Mouse (Mus musculus): ENCODE measurements around the gene Atf3. TPM values are rescaled to one million over a fixed set of nuclear protein-coding genes. Genes with fewer than 3 reads are reported as not detected.

Gene Atf3
- polyA plus RNA-seq, 1 experiment from 2014 or later = 17.6 TPM

GRCm38 (mm10) chr1:191230355-191230931 is 12.6 kb upstream of the Atf3 start:
- no peak overlapping the region for H3K4me2 ChIP-seq
- WGBS = 61% methylated on average over 6 of the region's 6 CpGs
- peaks cover 8% of the 10 kb centered on the region; the same call in 1 of the 2 replicates for H3K4me1 ChIP-seq (replicated peaks)
- no peaks in the 10 kb centered on the region for H3K27me3 ChIP-seq (replicated peaks)
- H3K36me3 ChIP-seq = 0 out of 2 replicates have a peak, but pooled peaks cover 6% of the 10 kb centered on the region
- H3K9ac ChIP-seq = no peak overlapping the region
- peaks cover 13% of the 10 kb centered on the region for H3K9me3 ChIP-seq (replicated peaks)
- H3K4me3 ChIP-seq = no peak overlapping the region
- no peak for ATAC-seq (ENCODE audit: insufficient number of reproducible peaks, low FRiP score)
- H3K27ac ChIP-seq (ENCODE audit: poor library complexity, severe bottlenecking) = no peak overlapping the region

- peaks cover 4% of the 10 kb centered on the region for H3K9me3 ChIP-seq (replicated peaks)
- no peak overlapping the region for H3K4me3 ChIP-seq
- no peaks in the 10 kb centered on the region for H3K27me3 ChIP-seq (replicated peaks)
- ATAC-seq (ENCODE audit: insufficient number of reproducible peaks, low FRiP score) = no peak
- no peak overlapping the region for H3K9ac ChIP-seq
- H3K4me2 ChIP-seq = no peak overlapping the region
- H3K27ac ChIP-seq (ENCODE audit: poor library complexity, severe bottlenecking) = no peak overlapping the region
- WGBS = 86% methylated on average over 2 of the region's 2 CpGs
- H3K4me1 ChIP-seq (replicated peaks) = peaks cover 15% of the 10 kb centered on the region
- H3K36me3 ChIP-seq = 0 out of 2 replicates have a peak, but pooled peaks cover under 1% of the 10 kb centered on the region
Observed at GRCm38 (mm10) chr1:191226570-191226969, 8.7 kb upstream of the Atf3 start.

GRCm38 (mm10) chr1:191225771-191226170 is 7.9 kb upstream of the Atf3 start:
- Histone ChIP-seq H3K27ac (ENCODE audit: poor library complexity, severe bottlenecking) (no peak overlapping the region), H3K9me3 (replicated peaks) (no peaks in the 10 kb centered on the region), H3K4me1 (replicated peaks) (peaks cover 15% of the 10 kb centered on the region), H3K36me3 (no peaks in the 10 kb centered on the region), H3K4me3 (no peak overlapping the region), H3K27me3 (replicated peaks) (no peaks in the 10 kb centered on the region), H3K4me2 (no peak overlapping the region), H3K9ac (no peak overlapping the region)
- WGBS = 92% methylated on average over 2 of the region's 2 CpGs
- ATAC-seq (ENCODE audit: insufficient number of reproducible peaks, low FRiP score) = no peak

GRCm38 (mm10) chr1:191224981-191225703 is 7.3 kb upstream of the Atf3 start:
- ATAC-seq (ENCODE audit: insufficient number of reproducible peaks, low FRiP score) = 0 out of 2 replicates have a peak, but pooled peaks have one; percentile 4
- Histone ChIP-seq H3K4me1 (replicated peaks) (peaks cover 8% of the 10 kb centered on the region), H3K4me3 (peak overlapping the region; percentile 72), H3K9me3 (replicated peaks) (no peaks in the 10 kb centered on the region), H3K27ac (ENCODE audit: poor library complexity, severe bottlenecking) (peak overlapping the region; percentile 68), H3K27me3 (replicated peaks) (no peaks in the 10 kb centered on the region), H3K4me2 (peak overlapping the region; percentile 80), H3K9ac (peak overlapping the region; percentile 77), H3K36me3 (no peaks in the 10 kb centered on the region)
- WGBS = 39% methylated on average over 9 of the region's 9 CpGs

GRCm38 (mm10) chr1:191224302-191224980 is 6.6 kb upstream of the Atf3 start:
- Histone ChIP-seq H3K4me2 (peak overlapping the region; percentile 80), H3K27ac (ENCODE audit: poor library complexity, severe bottlenecking) (peak overlapping the region; percentile 68), H3K9ac (peak overlapping the region; percentile 77), H3K4me1 (replicated peaks) (peaks cover 8% of the 10 kb centered on the region), H3K4me3 (peak overlapping the region; percentile 72), H3K36me3 (no peaks in the 10 kb centered on the region), H3K27me3 (replicated peaks) (no peaks in the 10 kb centered on the region), H3K9me3 (replicated peaks) (no peaks in the 10 kb centered on the region)
- WGBS = under 1% methylated on average over 57 of the region's 57 CpGs
- peak; percentile 85 for ATAC-seq (ENCODE audit: insufficient number of reproducible peaks, low FRiP score)

GRCm38 (mm10) chr1:191223930-191224301 is 6.1 kb upstream of the Atf3 start:
- peak overlapping the region; percentile 80 for H3K4me2 ChIP-seq
- 57% methylated on average over 10 of the region's 10 CpGs for WGBS
- H3K27me3 ChIP-seq (replicated peaks) = no peaks in the 10 kb centered on the region
- no peaks in the 10 kb centered on the region for H3K36me3 ChIP-seq
- H3K4me3 ChIP-seq = peak overlapping the region; percentile 72
- H3K4me1 ChIP-seq (replicated peaks) = peaks cover 8% of the 10 kb centered on the region
- no peaks in the 10 kb centered on the region for H3K9me3 ChIP-seq (replicated peaks)
- ATAC-seq (ENCODE audit: insufficient number of reproducible peaks, low FRiP score) = peak; percentile 73
- H3K9ac ChIP-seq = peak overlapping the region; percentile 57
- peak overlapping the region; percentile 9; the same call in 1 of the 2 replicates for H3K27ac ChIP-seq (ENCODE audit: poor library complexity, severe bottlenecking)

GRCm38 (mm10) chr1:191222031-191222430 is 4.2 kb upstream of the Atf3 start:
- no peak overlapping the region for H3K4me2 ChIP-seq
- H3K27me3 ChIP-seq (replicated peaks) = no peaks in the 10 kb centered on the region
- H3K9ac ChIP-seq = no peak overlapping the region
- no peaks in the 10 kb centered on the region for H3K9me3 ChIP-seq (replicated peaks)
- WGBS = 83% methylated on average over 4 of the region's 4 CpGs
- H3K4me3 ChIP-seq = no peak overlapping the region
- no peak overlapping the region for H3K27ac ChIP-seq (ENCODE audit: poor library complexity, severe bottlenecking)
- no peaks in the 10 kb centered on the region for H3K36me3 ChIP-seq
- no peak for ATAC-seq (ENCODE audit: insufficient number of reproducible peaks, low FRiP score)
- H3K4me1 ChIP-seq (replicated peaks) = peaks cover 8% of the 10 kb centered on the region

GRCm38 (mm10) chr1:191220588-191220987 is 2.7 kb upstream of the Atf3 start:
- Histone ChIP-seq H3K4me1 (replicated peaks) (peaks cover 17% of the 10 kb centered on the region), H3K27ac (ENCODE audit: poor library complexity, severe bottlenecking) (no peak overlapping the region), H3K4me3 (no peak overlapping the region), H3K9ac (no peak overlapping the region), H3K9me3 (replicated peaks) (no peaks in the 10 kb centered on the region), H3K4me2 (no peak overlapping the region), H3K27me3 (replicated peaks) (no peaks in the 10 kb centered on the region), H3K36me3 (no peaks in the 10 kb centered on the region)
- ATAC-seq (ENCODE audit: insufficient number of reproducible peaks, low FRiP score) = no peak
- WGBS = 70% methylated on average over 8 of the region's 8 CpGs

- H3K27me3 ChIP-seq (replicated peaks) = no peaks in the 10 kb centered on the region
- H3K9ac ChIP-seq = no peak overlapping the region
- no peak for ATAC-seq (ENCODE audit: insufficient number of reproducible peaks, low FRiP score)
- no peaks in the 10 kb centered on the region for H3K36me3 ChIP-seq
- H3K9me3 ChIP-seq (replicated peaks) = no peaks in the 10 kb centered on the region
- peaks cover 14% of the 10 kb centered on the region for H3K4me1 ChIP-seq (replicated peaks)
- 83% methylated on average over 1 of the region's 1 CpGs for WGBS
- H3K4me3 ChIP-seq = no peak overlapping the region
- H3K27ac ChIP-seq (ENCODE audit: poor library complexity, severe bottlenecking) = no peak overlapping the region
- H3K4me2 ChIP-seq = no peak overlapping the region
Observed at GRCm38 (mm10) chr1:191219748-191220147, 1.9 kb upstream of the Atf3 start.

GRCm38 (mm10) chr1:191218583-191218982 is 744 bp upstream of the Atf3 start:
- H3K4me2 ChIP-seq = no peak overlapping the region
- no peaks in the 10 kb centered on the region for H3K36me3 ChIP-seq
- 0 out of 2 replicates have a peak, but pooled peaks cover 4% of the 10 kb centered on the region for H3K27me3 ChIP-seq (replicated peaks)
- 65% methylated on average over 5 of the region's 5 CpGs for WGBS
- no peak overlapping the region for H3K4me3 ChIP-seq
- no peak for ATAC-seq (ENCODE audit: insufficient number of reproducible peaks, low FRiP score)
- no peak overlapping the region for H3K27ac ChIP-seq (ENCODE audit: poor library complexity, severe bottlenecking)
- no peak overlapping the region for H3K9ac ChIP-seq
- peaks cover 9% of the 10 kb centered on the region; the same call in 1 of the 2 replicates for H3K4me1 ChIP-seq (replicated peaks)
- H3K9me3 ChIP-seq (replicated peaks) = no peaks in the 10 kb centered on the region
